Mouse (Mus musculus) heart, adult 2 months (tissue): ENCODE results near the gene Dgke.

Experiments
- CTCF ChIP-seq: fragments of 200-600 bp; IDR thresholded peaks from 2 replicates; pipeline ENCODE4 v1.8.1; 2022; ENCODE audit warnings: antibody characterized with exemption, mild to moderate bottlenecking, moderate library complexity
- EP300 ChIP-seq: fragments of 200-500 bp; IDR thresholded peaks from 2 replicates; pipeline ENCODE4 v1.6.1; 2011; ENCODE audit warnings: low read depth, low read length, control low read depth; ENCODE audit not compliant: insufficient read depth
- POLR2A ChIP-seq: fragments of 200-500 bp; IDR thresholded peaks from 2 replicates; pipeline ENCODE4 v1.6.1; 2011; ENCODE audit warnings: mild to moderate bottlenecking, low read depth, low read length, control low read depth; ENCODE audit not compliant: insufficient read depth

- no peak for TF ChIP-seq CTCF
- TF ChIP-seq POLR2A: no peak
- TF ChIP-seq EP300: no peak
Measured at GRCm38 (mm10) chr11:89074783-89075413, 8.2 kb upstream of the Dgke start.
